Mouse (Mus musculus): ENCODE measurements around the gene Gm42421. TPM values are rescaled to one million over a fixed set of nuclear protein-coding genes. Genes with fewer than 3 reads are reported as not detected.

Gm42421 gene
- polyA plus RNA-seq, 1 experiment from 2014 or later: 1.0 TPM

DNA sequence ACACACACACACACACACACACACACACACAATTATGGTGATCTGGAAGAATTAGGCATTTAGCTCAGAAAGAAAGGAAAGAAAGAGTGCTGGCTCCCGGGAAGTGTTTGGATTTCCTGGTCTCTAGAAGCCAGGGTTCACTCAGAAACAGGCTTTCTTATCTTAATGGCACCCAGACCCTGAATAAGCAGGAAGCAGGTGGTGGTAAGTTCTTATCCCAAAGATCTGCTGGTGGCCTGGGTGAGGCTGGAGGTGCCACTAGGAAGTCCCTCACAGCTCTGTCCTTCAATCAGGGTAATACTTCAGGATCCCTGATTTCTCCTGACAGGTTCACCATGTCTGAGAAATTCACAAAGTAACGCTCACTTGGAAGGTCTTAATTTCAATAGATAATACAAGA is 54.4 kb downstream of the Gm42421 start:
- Histone ChIP-seq H3K4me1 (peaks cover 14% of the 10 kb centered on the region), H3K27ac (replicated peaks) (no peak overlapping the region), H3K9me3 (no peaks in the 10 kb centered on the region), H3K27me3 (replicated peaks; ENCODE audit: low read depth, poor library complexity, severe bottlenecking) (no peaks in the 10 kb centered on the region), H3K36me3 (replicated peaks) (peaks cover 41% of the 10 kb centered on the region), H3K4me3 (no peak overlapping the region)
- WGBS: 84% methylated on average over 2 of the region's 2 CpGs
- no peak for DNase-seq (ENCODE audit: low spot score)

- H3K9me3 ChIP-seq: no peaks in the 10 kb centered on the region
- no peak overlapping the region for H3K27ac ChIP-seq (replicated peaks)
- WGBS: 96% methylated on average over 7 of the region's 7 CpGs
- no peaks in the 10 kb centered on the region for H3K27me3 ChIP-seq (replicated peaks; ENCODE audit: low read depth, poor library complexity, severe bottlenecking)
- H3K4me1 ChIP-seq: peaks cover 11% of the 10 kb centered on the region
- no peak for DNase-seq (ENCODE audit: low spot score)
- no peak overlapping the region for H3K4me3 ChIP-seq
- peaks cover 71% of the 10 kb centered on the region for H3K36me3 ChIP-seq (replicated peaks)
Measured at GRCm38 (mm10) chr5:143985381-143985780, 57.4 kb downstream of the Gm42421 start.

Other genes with a start within 250 kb of the Gm42421 start
- gene Usp42, start 195.9 kb upstream of the Gm42421 start, polyA plus RNA-seq (2016; fragmentation: Nextera tagmentation; extraction: Ambion mirVana): 30.1 and 31.9 TPM in 2 replicates
- 47.8 and 48.7 TPM in 2 replicates for gene Eif2ak1, start 110.4 kb upstream of the Gm42421 start, polyA plus RNA-seq (2016; fragmentation: Nextera tagmentation; extraction: Ambion mirVana)
- gene Ankrd61, start 30.5 kb upstream of the Gm42421 start, polyA plus RNA-seq (2016; fragmentation: Nextera tagmentation; extraction: Ambion mirVana): 0.21 and 0.37 TPM in 2 replicates
- 136 and 144 TPM in 2 replicates for gene Aimp2, start 18.3 kb upstream of the Gm42421 start, polyA plus RNA-seq (2016; fragmentation: Nextera tagmentation; extraction: Ambion mirVana)
- 36.9 and 41.0 TPM in 2 replicates for gene Pms2, start 18.2 kb upstream of the Gm42421 start, polyA plus RNA-seq (2016; fragmentation: Nextera tagmentation; extraction: Ambion mirVana)
- gene Rsph10b, start 4.9 kb downstream of the Gm42421 start, polyA plus RNA-seq (2016; fragmentation: Nextera tagmentation; extraction: Ambion mirVana): 0.44 and 1.2 TPM in 2 replicates
- 91.4 and 99.3 TPM in 2 replicates for gene Ccz1, start 86.7 kb downstream of the Gm42421 start, polyA plus RNA-seq (2016; fragmentation: Nextera tagmentation; extraction: Ambion mirVana)
- not detected in 2 replicates for gene Ocm, start 98.5 kb downstream of the Gm42421 start, polyA plus RNA-seq (2016; fragmentation: Nextera tagmentation; extraction: Ambion mirVana)
- 5.0 and 5.9 TPM in 2 replicates for gene Lmtk2, start 172.3 kb downstream of the Gm42421 start, polyA plus RNA-seq (2016; fragmentation: Nextera tagmentation; extraction: Ambion mirVana)

Measured in embryonic facial prominence, embryonic 10.5 days (tissue).